Mouse (Mus musculus) lung, postnatal 0 days (tissue): ENCODE results near the gene Galnt7. TPM values are rescaled to one million over a fixed set of nuclear protein-coding genes. Genes with fewer than 3 reads are reported as not detected.
A peak's percentile ranks its signal among the peaks of the same experiment; 100 is the strongest.

Source experiments
- ATAC-seq: fragments of 200-750 bp; cut with Nextera tagmentation; 2 replicates; pipeline ENCODE4 v1.8.0; 2017; ENCODE audit warnings: moderate library complexity
- DNase-seq: peaks from one replicate; pipeline ENCODE4 v3.0.0-alpha.2; 2016; ENCODE audit warnings: low spot score
- H3K27ac ChIP-seq: fragments of 300-500 bp; sonication (generic); 2 replicates; pipeline ENCODE4 v1.5.1; 2014; ENCODE audit warnings: antibody characterized with exemption, mild to moderate bottlenecking, low read length, mixed read lengths
- H3K27me3 ChIP-seq: fragments of 300-500 bp; sonication (generic); replicated peaks from 2 replicates; pipeline ENCODE4 v1.6.1; 2014; ENCODE audit warnings: low read length, mixed read lengths; ENCODE audit not compliant: insufficient read depth
- H3K36me3 ChIP-seq: fragments of 300-500 bp; sonication (generic); 2 replicates; pipeline ENCODE4 v1.6.1; 2014; ENCODE audit warnings: low read length, mixed read lengths; ENCODE audit not compliant: insufficient read depth
- H3K4me1 ChIP-seq: fragments of 300-500 bp; sonication (generic); 2 replicates; pipeline ENCODE4 v1.6.1; 2014; ENCODE audit warnings: antibody characterized with exemption, low read depth, low read length, mixed read lengths; ENCODE audit not compliant: insufficient read depth
- H3K4me2 ChIP-seq: fragments of 300-500 bp; sonication (generic); replicated peaks from 2 replicates; pipeline ENCODE4 v1.6.1; 2014; ENCODE audit warnings: low read depth, mild to moderate bottlenecking, low read length, moderate library complexity, mixed read lengths
- H3K4me3 ChIP-seq: fragments of 300-500 bp; sonication (generic); 2 replicates; pipeline ENCODE4 v1.5.1; 2014; ENCODE audit warnings: low read depth, low read length
- H3K9ac ChIP-seq: fragments of 300-500 bp; sonication (generic); replicated peaks from 2 replicates; pipeline ENCODE4 v1.6.1; 2014; ENCODE audit warnings: low read depth, mild to moderate bottlenecking
- H3K9me3 ChIP-seq: fragments of 300-500 bp; sonication (generic); 2 replicates; pipeline ENCODE4 v1.6.1; 2016; ENCODE audit warnings: low read length, mixed read lengths
- CTCF ChIP-seq: IDR thresholded peaks from 2 replicates; pipeline ENCODE4 v1.5.1; 2016; ENCODE audit warnings: antibody characterized with exemption, mild to moderate bottlenecking
- EP300 ChIP-seq: IDR thresholded peaks from 2 replicates; pipeline ENCODE4 v1.6.1; 2016; ENCODE audit warnings: antibody characterized with exemption, mild to moderate bottlenecking, control low read depth
- WGBS: fragments of 180-500 bp; shearing (Covaris S2); extraction: QIAGEN DNeasy Blood & Tissue Kit; methylation state at CpG from one replicate; pipeline ENCODE4 v1.1.7; 2014; 5-methylcytosine and 5-hydroxymethylcytosine counted together
- polyA plus RNA-seq: library from polyadenylated mRNA; unstranded; fragments of >200 nt; fragmentation: Nextera tagmentation; extraction: Ambion mirVana; gene quantifications from 2 replicates; pipeline ENCODE4 v1.2.1, GENCODE M21; 2015

The Galnt7 gene
- polyA plus RNA-seq, 1 experiment from 2014 or later = 5.0 TPM

GRCm38 (mm10) chr8:57503641-57504040 is 149.2 kb downstream of the Galnt7 start:
- no peaks in the 10 kb centered on the region for H3K9me3 ChIP-seq
- H3K9ac ChIP-seq = no peak overlapping the region
- no peak for TF ChIP-seq EP300
- peak; percentile 96 for TF ChIP-seq CTCF
- H3K4me2 ChIP-seq = no peak overlapping the region
- H3K27ac ChIP-seq = no peak overlapping the region
- no peak; the same call in 1 of the 2 replicates for ATAC-seq
- H3K4me1 ChIP-seq = no peaks in the 10 kb centered on the region; the same call in 1 of the 2 replicates
- no peaks in the 10 kb centered on the region for H3K36me3 ChIP-seq
- DNase-seq = peak; percentile 45
- no peak overlapping the region for H3K4me3 ChIP-seq
- 46% methylated on average over 5 of the region's 5 CpGs for WGBS
- H3K27me3 ChIP-seq = no peaks in the 10 kb centered on the region

- no peaks in the 10 kb centered on the region; the same call in 1 of the 2 replicates for H3K4me1 ChIP-seq
- peak overlapping the region; percentile 25 for H3K4me2 ChIP-seq
- no peaks in the 10 kb centered on the region for H3K9me3 ChIP-seq
- H3K36me3 ChIP-seq = no peaks in the 10 kb centered on the region
- H3K4me3 ChIP-seq = no peak overlapping the region; the same call in 1 of the 2 replicates
- no peak for TF ChIP-seq CTCF
- no peak; the same call in 1 of the 2 replicates for TF ChIP-seq EP300
- WGBS = 25% methylated on average over 17 of the region's 17 CpGs
- no peak overlapping the region for H3K9ac ChIP-seq
- DNase-seq (peak; percentile 65), ATAC-seq (peak; percentile 70)
- no peaks in the 10 kb centered on the region for H3K27me3 ChIP-seq
- H3K27ac ChIP-seq = no peak overlapping the region
Measured at GRCm38 (mm10) chr8:57498847-57499511, 153.9 kb downstream of the Galnt7 start.

- Histone ChIP-seq H3K4me2 (peak overlapping the region; percentile 25), H3K27ac (no peak overlapping the region), H3K4me3 (no peak overlapping the region; the same call in 1 of the 2 replicates), H3K9me3 (no peaks in the 10 kb centered on the region), H3K36me3 (no peaks in the 10 kb centered on the region), H3K4me1 (no peaks in the 10 kb centered on the region; the same call in 1 of the 2 replicates), H3K27me3 (no peaks in the 10 kb centered on the region), H3K9ac (no peak overlapping the region)
- ATAC-seq (no peak; the same call in 1 of the 2 replicates), DNase-seq (no peak)
- 35% methylated on average over 8 of the region's 8 CpGs for WGBS
- TF ChIP-seq EP300 = no peak
- TF ChIP-seq CTCF = no peak
Measured at GRCm38 (mm10) chr8:57498494-57498846, 154.4 kb downstream of the Galnt7 start.

- H3K4me3 ChIP-seq = no peak overlapping the region
- H3K9ac ChIP-seq = no peak overlapping the region
- TF ChIP-seq EP300 (no peak), CTCF (no peak)
- no peaks in the 10 kb centered on the region for H3K27me3 ChIP-seq
- DNase-seq (no peak), ATAC-seq (no peak)
- WGBS = 86% methylated on average over 4 of the region's 4 CpGs
- no peaks in the 10 kb centered on the region for H3K36me3 ChIP-seq
- no peak overlapping the region for H3K4me2 ChIP-seq
- no peak overlapping the region for H3K27ac ChIP-seq
- H3K9me3 ChIP-seq = no peaks in the 10 kb centered on the region
- H3K4me1 ChIP-seq = no peaks in the 10 kb centered on the region
Measured at GRCm38 (mm10) chr8:57491873-57492272, 161.0 kb downstream of the Galnt7 start.

GRCm38 (mm10) chr8:57489896-57490295 is 162.9 kb downstream of the Galnt7 start:
- Histone ChIP-seq H3K4me2 (no peak overlapping the region), H3K9me3 (no peaks in the 10 kb centered on the region), H3K4me1 (no peaks in the 10 kb centered on the region), H3K27ac (no peak overlapping the region), H3K27me3 (no peaks in the 10 kb centered on the region), H3K4me3 (no peak overlapping the region), H3K36me3 (no peaks in the 10 kb centered on the region), H3K9ac (no peak overlapping the region)
- no peak for DNase-seq
- TF ChIP-seq EP300 = no peak
- no peak for TF ChIP-seq CTCF
- ATAC-seq = no peak

GRCm38 (mm10) chr8:57489366-57489765 is 163.5 kb downstream of the Galnt7 start:
- DNase-seq (no peak), ATAC-seq (no peak)
- Histone ChIP-seq H3K4me1 (no peaks in the 10 kb centered on the region), H3K36me3 (no peaks in the 10 kb centered on the region), H3K9me3 (no peaks in the 10 kb centered on the region), H3K4me3 (no peak overlapping the region), H3K9ac (no peak overlapping the region), H3K27ac (no peak overlapping the region), H3K4me2 (no peak overlapping the region), H3K27me3 (no peaks in the 10 kb centered on the region)
- no peak for TF ChIP-seq EP300
- no peak for TF ChIP-seq CTCF
- WGBS = 96% methylated on average over 1 of the region's 1 CpGs
